Mouse (Mus musculus) megakaryocyte, embryonic 14.5 days (primary cell): Measurements from ENCODE around the gene Rnf19b.

Source experiments
- FLI1 ChIP-seq: IDR thresholded peaks from 2 replicates; pipeline ENCODE4 v1.6.1; 2012; ENCODE audit warnings: low read length, inconsistent platforms, mixed read lengths
- GATA1 ChIP-seq: IDR thresholded peaks from 3 replicates; pipeline ENCODE4 v1.6.1; 2012; ENCODE audit warnings: mixed read lengths, low read length, inconsistent platforms, borderline replicate concordance

DNA sequence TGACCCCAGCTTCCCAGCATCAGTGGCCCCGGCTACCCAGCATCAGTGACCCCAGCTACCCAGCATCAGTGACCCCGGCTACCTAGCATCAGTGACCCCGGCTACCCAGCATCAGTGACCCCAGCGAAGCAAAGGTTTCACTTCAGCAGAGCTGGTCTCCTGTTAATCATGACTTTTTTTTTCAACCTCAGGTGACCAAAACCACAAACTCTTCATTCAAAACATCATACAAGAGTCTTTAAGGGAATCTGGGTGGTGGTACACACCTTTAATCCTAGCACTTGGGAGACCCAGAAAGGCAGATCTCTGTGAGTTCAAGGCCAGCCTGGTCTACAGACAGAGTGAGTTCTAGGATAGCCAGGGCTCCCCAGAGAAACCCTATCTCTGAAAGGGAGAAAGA is 27.3 kb upstream of the Rnf19b start:
- TF ChIP-seq GATA1 (no peak), FLI1 (no peak)
